Mouse (Mus musculus) bone marrow, adult 2 months (tissue): Measurements from ENCODE around the gene Pard3b.

Experiments
- CTCF ChIP-seq: fragments of 200-500 bp; IDR thresholded peaks from 2 replicates; pipeline ENCODE4 v1.5.1; 2011; ENCODE audit warnings: low read length, control low read depth; ENCODE audit not compliant: control insufficient read depth, insufficient read depth
- POLR2A ChIP-seq: fragments of 200-500 bp; IDR thresholded peaks from 2 replicates; pipeline ENCODE4 v1.6.1; 2011; ENCODE audit warnings: low read depth, mild to moderate bottlenecking, control low read depth, low read length, borderline replicate concordance; ENCODE audit not compliant: control insufficient read depth

DNA sequence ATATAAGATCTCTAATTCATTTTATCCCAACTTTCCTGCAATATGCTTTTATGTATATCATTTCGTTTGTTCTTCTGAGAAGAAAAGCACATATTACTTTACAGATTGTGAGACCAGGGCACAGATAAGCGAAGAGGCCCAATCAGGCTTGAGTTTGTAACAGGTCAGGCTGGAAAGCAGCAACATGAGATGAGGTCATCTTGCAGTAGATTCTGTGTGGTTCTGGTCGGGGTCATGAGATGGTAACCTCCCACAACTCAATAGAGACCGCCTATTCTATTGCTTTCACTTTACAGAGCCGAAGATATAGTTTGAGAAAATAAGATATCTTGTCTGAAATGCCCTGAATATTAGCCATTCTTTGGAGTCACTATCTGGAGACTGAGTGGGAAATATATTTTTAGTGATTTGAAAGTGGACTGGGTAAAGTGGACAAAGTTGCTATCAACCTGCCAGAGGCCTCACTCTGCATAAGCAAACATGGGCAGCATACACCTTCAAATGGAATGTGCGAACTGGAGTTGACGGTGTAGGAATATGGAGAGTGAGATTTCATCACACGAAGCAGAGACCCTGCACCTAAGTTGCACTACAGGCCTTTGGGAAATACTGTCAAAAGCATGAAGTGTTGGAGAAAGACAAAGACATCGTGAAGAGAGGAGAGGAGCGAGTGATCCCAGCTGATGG, 987.3 kb downstream of the Pard3b start:
- TF ChIP-seq CTCF (no peak), POLR2A (no peak)
